Mouse (Mus musculus): Measurements from ENCODE around the gene Adamts15. TPM values are rescaled to one million over a fixed set of nuclear protein-coding genes. Genes with fewer than 3 reads are reported as not detected.

Gene Adamts15
- polyA plus RNA-seq, 1 experiment from 2014 or later, result 5.8 TPM

GRCm38 (mm10) chr9:30936674-30937438, 14.6 kb upstream of the Adamts15 start:
- Histone ChIP-seq H3K36me3 (ENCODE audit: control insufficient read depth, insufficient read depth, low read length) (no peaks in the 10 kb centered on the region), H3K4me3 (ENCODE audit: low read length) (no peak overlapping the region), H3K4me1 (ENCODE audit: control insufficient read depth, insufficient read depth, low read length) (no peaks in the 10 kb centered on the region), H3K9me3 (ENCODE audit: control insufficient read depth, low read length) (no peaks in the 10 kb centered on the region), H3K9ac (ENCODE audit: low read depth, low read length) (no peak overlapping the region), H3K27ac (ENCODE audit: low read depth, low read length) (no peak overlapping the region), H3K27me3 (ENCODE audit: control insufficient read depth, insufficient read depth, low read length) (peaks cover 24% of the 10 kb centered on the region), H3K4me2 (replicated peaks; ENCODE audit: low read depth, low read length) (no peak overlapping the region; the same call in 1 of the 2 replicates)
- peak; percentile 64; the same call in 1 of the 2 replicates for ATAC-seq (ENCODE audit: low FRiP score, low TSS enrichment)
- WGBS, result 35% methylated on average over 9 of the region's 9 CpGs

GRCm38 (mm10) chr9:30934827-30935226, 12.6 kb upstream of the Adamts15 start:
- H3K27ac ChIP-seq (ENCODE audit: low read depth, low read length), result no peak overlapping the region
- H3K27me3 ChIP-seq (ENCODE audit: control insufficient read depth, insufficient read depth, low read length), result peaks cover 9% of the 10 kb centered on the region; the same call in 1 of the 2 replicates
- H3K4me3 ChIP-seq (ENCODE audit: low read length), result no peak overlapping the region
- no peaks in the 10 kb centered on the region for H3K9me3 ChIP-seq (ENCODE audit: control insufficient read depth, low read length)
- no peak for ATAC-seq (ENCODE audit: low FRiP score, low TSS enrichment)
- no peak overlapping the region for H3K9ac ChIP-seq (ENCODE audit: low read depth, low read length)
- H3K4me1 ChIP-seq (ENCODE audit: control insufficient read depth, insufficient read depth, low read length), result no peaks in the 10 kb centered on the region
- no peak overlapping the region for H3K4me2 ChIP-seq (replicated peaks; ENCODE audit: low read depth, low read length)
- no peaks in the 10 kb centered on the region for H3K36me3 ChIP-seq (ENCODE audit: control insufficient read depth, insufficient read depth, low read length)
- 57% methylated on average over 6 of the region's 6 CpGs for WGBS

- Histone ChIP-seq H3K4me2 (replicated peaks; ENCODE audit: low read depth, low read length) (no peak overlapping the region), H3K27me3 (ENCODE audit: control insufficient read depth, insufficient read depth, low read length) (no peaks in the 10 kb centered on the region), H3K4me3 (ENCODE audit: low read length) (no peak overlapping the region), H3K27ac (ENCODE audit: low read depth, low read length) (no peak overlapping the region), H3K9ac (ENCODE audit: low read depth, low read length) (no peak overlapping the region), H3K36me3 (ENCODE audit: control insufficient read depth, insufficient read depth, low read length) (no peaks in the 10 kb centered on the region), H3K4me1 (ENCODE audit: control insufficient read depth, insufficient read depth, low read length) (no peaks in the 10 kb centered on the region), H3K9me3 (ENCODE audit: control insufficient read depth, low read length) (no peaks in the 10 kb centered on the region)
- whole genome bisulfite sequencing, result 83% methylated on average over 4 of the region's 4 CpGs
- no peak for ATAC-seq (ENCODE audit: low FRiP score, low TSS enrichment)
Measured at GRCm38 (mm10) chr9:30932346-30932745, 10.1 kb upstream of the Adamts15 start.

- no peak overlapping the region for H3K4me3 ChIP-seq (ENCODE audit: low read length)
- no peak overlapping the region for H3K4me2 ChIP-seq (replicated peaks; ENCODE audit: low read depth, low read length)
- ATAC-seq (ENCODE audit: low FRiP score, low TSS enrichment), result no peak
- no peak overlapping the region for H3K27ac ChIP-seq (ENCODE audit: low read depth, low read length)
- H3K36me3 ChIP-seq (ENCODE audit: control insufficient read depth, insufficient read depth, low read length), result no peaks in the 10 kb centered on the region
- H3K9ac ChIP-seq (ENCODE audit: low read depth, low read length), result no peak overlapping the region
- H3K4me1 ChIP-seq (ENCODE audit: control insufficient read depth, insufficient read depth, low read length), result no peaks in the 10 kb centered on the region
- H3K9me3 ChIP-seq (ENCODE audit: control insufficient read depth, low read length), result no peaks in the 10 kb centered on the region
- WGBS, result 82% methylated on average over 2 of the region's 2 CpGs
- no peaks in the 10 kb centered on the region for H3K27me3 ChIP-seq (ENCODE audit: control insufficient read depth, insufficient read depth, low read length)
Measured at GRCm38 (mm10) chr9:30928759-30929158, 6.5 kb upstream of the Adamts15 start.

DNA sequence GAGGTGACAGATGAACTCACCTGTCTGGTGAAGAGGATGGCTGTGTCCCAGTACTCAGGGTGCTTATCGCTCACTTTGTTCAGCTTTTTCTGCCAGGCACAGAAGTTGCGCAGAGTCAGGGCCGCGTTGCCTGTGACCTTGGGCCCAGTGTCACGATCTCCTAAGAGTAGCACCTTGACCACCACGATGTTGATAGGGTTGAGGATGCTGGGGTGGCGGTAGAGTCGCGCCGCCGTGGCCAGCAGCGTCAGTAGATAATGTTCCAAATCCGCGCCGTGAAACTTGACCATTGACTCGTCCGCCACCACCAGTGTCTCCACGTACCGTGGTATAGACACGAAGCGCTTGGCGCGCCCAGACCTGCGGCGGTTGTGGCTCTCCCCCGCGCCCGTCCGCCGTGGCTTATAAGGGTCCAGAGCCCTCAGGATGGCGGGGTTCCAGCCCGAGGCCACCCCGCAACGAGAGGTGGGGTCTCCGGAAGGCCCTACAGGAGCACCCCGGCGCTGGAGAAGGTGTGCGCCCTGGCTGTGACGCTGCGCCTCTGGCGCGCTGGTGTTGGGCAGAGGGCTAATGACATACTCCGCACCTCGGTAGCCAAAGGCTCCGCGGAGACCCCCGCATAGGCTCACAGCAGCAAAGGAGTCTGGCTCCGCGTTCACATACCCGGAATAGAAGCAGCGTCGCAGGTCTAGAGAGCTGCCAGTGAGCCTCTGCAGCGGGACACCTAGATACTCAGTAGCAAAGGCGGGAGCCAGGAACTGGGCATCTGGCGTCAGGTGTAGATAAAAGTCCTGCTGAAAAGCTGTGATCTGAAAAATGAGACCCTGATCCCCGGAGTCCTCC, 770 bp downstream of the Adamts15 start:
- H3K4me2 ChIP-seq (replicated peaks; ENCODE audit: low read depth, low read length), result peak overlapping the region; percentile 93
- no peak overlapping the region for H3K27ac ChIP-seq (ENCODE audit: low read depth, low read length)
- H3K9ac ChIP-seq (ENCODE audit: low read depth, low read length), result peak overlapping the region; percentile 63
- peak overlapping the region; percentile 57 for H3K4me3 ChIP-seq (ENCODE audit: low read length)
- WGBS, result 4% methylated on average over 56 of the region's 56 CpGs
- no peaks in the 10 kb centered on the region for H3K36me3 ChIP-seq (ENCODE audit: control insufficient read depth, insufficient read depth, low read length)
- H3K9me3 ChIP-seq (ENCODE audit: control insufficient read depth, low read length), result no peaks in the 10 kb centered on the region
- H3K27me3 ChIP-seq (ENCODE audit: control insufficient read depth, insufficient read depth, low read length), result peaks cover 13% of the 10 kb centered on the region
- peaks cover 20% of the 10 kb centered on the region; the same call in 1 of the 2 replicates for H3K4me1 ChIP-seq (ENCODE audit: control insufficient read depth, insufficient read depth, low read length)
- peak; percentile 17; the same call in 1 of the 2 replicates for ATAC-seq (ENCODE audit: low FRiP score, low TSS enrichment)

DNA sequence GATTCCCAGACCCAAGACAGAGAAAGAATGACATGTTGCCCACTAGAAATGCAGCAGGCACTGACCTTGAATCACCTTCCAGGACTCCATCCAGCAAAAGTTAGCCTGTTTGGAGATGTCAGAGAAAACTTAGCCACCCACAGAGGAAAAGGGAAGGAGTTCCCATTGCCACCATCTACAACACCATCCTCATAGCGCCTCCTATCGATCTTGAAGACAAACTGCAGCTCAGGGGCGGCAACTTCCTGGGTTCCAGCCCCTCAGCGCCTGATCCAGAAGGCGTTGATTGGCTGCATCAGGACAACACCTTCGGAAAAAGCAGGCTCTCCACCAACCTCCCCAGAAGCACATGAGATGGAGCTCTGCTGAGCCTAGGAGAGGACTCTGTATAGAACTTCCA, 1.5 kb downstream of the Adamts15 start:
- Histone ChIP-seq H3K27ac (ENCODE audit: low read depth, low read length) (no peak overlapping the region), H3K36me3 (ENCODE audit: control insufficient read depth, insufficient read depth, low read length) (no peaks in the 10 kb centered on the region), H3K27me3 (ENCODE audit: control insufficient read depth, insufficient read depth, low read length) (peaks cover 13% of the 10 kb centered on the region), H3K4me1 (ENCODE audit: control insufficient read depth, insufficient read depth, low read length) (peaks cover 20% of the 10 kb centered on the region; the same call in 1 of the 2 replicates), H3K4me2 (replicated peaks; ENCODE audit: low read depth, low read length) (peak overlapping the region; percentile 93; the same call in 1 of the 2 replicates), H3K9me3 (ENCODE audit: control insufficient read depth, low read length) (no peaks in the 10 kb centered on the region), H3K4me3 (ENCODE audit: low read length) (peak overlapping the region; percentile 57; the same call in 1 of the 2 replicates), H3K9ac (ENCODE audit: low read depth, low read length) (no peak overlapping the region)
- WGBS, result 38% methylated on average over 6 of the region's 6 CpGs
- ATAC-seq (ENCODE audit: low FRiP score, low TSS enrichment), result no peak

- 80% methylated on average over 9 of the region's 9 CpGs for WGBS
- no peak for ATAC-seq (ENCODE audit: low FRiP score, low TSS enrichment)
Measured at GRCm38 (mm10) chr9:30919686-30920085, 2.6 kb downstream of the Adamts15 start.

DNA sequence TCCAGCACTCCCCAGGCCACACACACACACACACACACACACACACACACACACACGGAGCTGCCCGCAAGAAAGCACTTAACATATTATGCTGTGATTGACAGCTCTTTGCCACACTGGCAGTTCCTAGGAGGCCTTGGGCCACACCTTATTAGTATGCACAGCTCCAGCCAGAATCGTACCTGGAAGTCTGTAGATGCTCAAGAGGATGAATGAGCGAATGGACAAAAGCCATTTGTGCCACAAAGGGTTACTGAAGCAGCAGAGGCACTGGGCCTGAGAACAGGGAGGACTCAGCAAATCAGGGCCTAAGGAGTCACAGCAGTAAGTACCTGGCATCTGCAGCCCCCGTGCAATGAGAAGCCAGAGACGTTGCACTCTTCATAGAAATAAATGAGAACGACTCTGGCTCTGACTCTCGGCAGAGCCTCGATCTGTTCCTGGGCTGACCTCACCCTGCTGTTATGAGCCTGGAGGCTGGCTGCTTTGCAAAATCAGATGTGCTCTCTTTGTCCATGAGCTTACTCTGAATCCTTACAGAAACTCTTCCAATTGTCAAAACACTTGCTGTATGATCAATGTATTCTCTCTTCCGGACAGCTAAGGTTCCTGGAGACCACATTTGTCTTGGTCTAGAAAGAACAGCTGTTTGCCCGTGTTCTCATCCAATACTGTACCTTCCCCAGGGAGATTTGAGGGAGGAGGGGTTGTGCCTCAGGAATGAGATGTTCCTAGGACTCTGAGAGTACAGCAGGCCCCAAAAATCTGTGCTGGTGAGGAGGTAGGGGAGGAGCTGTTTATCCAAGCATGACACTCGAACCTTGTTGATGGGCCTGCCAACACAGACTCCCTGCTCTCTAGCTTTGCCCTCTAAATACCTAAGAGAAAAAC, 3.5 kb downstream of the Adamts15 start:
- H3K9ac ChIP-seq (ENCODE audit: low read depth, low read length), result no peak overlapping the region
- no peak overlapping the region; the same call in 1 of the 2 replicates for H3K4me2 ChIP-seq (replicated peaks; ENCODE audit: low read depth, low read length)
- no peaks in the 10 kb centered on the region for H3K36me3 ChIP-seq (ENCODE audit: control insufficient read depth, insufficient read depth, low read length)
- H3K27me3 ChIP-seq (ENCODE audit: control insufficient read depth, insufficient read depth, low read length), result peaks cover 13% of the 10 kb centered on the region
- peaks cover 20% of the 10 kb centered on the region; the same call in 1 of the 2 replicates for H3K4me1 ChIP-seq (ENCODE audit: control insufficient read depth, insufficient read depth, low read length)
- no peak overlapping the region for H3K27ac ChIP-seq (ENCODE audit: low read depth, low read length)
- WGBS, result 52% methylated on average over 12 of the region's 12 CpGs
- no peak overlapping the region for H3K4me3 ChIP-seq (ENCODE audit: low read length)
- no peak for ATAC-seq (ENCODE audit: low FRiP score, low TSS enrichment)
- H3K9me3 ChIP-seq (ENCODE audit: control insufficient read depth, low read length), result no peaks in the 10 kb centered on the region

More at GRCm38 (mm10) chr9:30919686-30920085, 2.6 kb downstream of the Adamts15 start:
- Histone ChIP-seq H3K4me3 (ENCODE audit: low read length) (no peak overlapping the region), H3K27ac (ENCODE audit: low read depth, low read length) (no peak overlapping the region), H3K9ac (ENCODE audit: low read depth, low read length) (no peak overlapping the region), H3K36me3 (ENCODE audit: control insufficient read depth, insufficient read depth, low read length) (no peaks in the 10 kb centered on the region), H3K9me3 (ENCODE audit: control insufficient read depth, low read length) (no peaks in the 10 kb centered on the region), H3K4me1 (ENCODE audit: control insufficient read depth, insufficient read depth, low read length) (peaks cover 20% of the 10 kb centered on the region; the same call in 1 of the 2 replicates), H3K27me3 (ENCODE audit: control insufficient read depth, insufficient read depth, low read length) (peaks cover 13% of the 10 kb centered on the region), H3K4me2 (replicated peaks; ENCODE audit: low read depth, low read length) (no peak overlapping the region; the same call in 1 of the 2 replicates)

Data from kidney, embryonic 14.5 days (tissue).